Mouse (Mus musculus) lung, adult 2 months (tissue): ENCODE results near the gene Fosb.

Experiments used
- CTCF ChIP-seq: fragments of 200-500 bp; IDR thresholded peaks from 2 replicates; pipeline ENCODE4 v1.5.1; 2011; ENCODE audit warnings: mild to moderate bottlenecking, low read length, control low read depth; ENCODE audit not compliant: insufficient read depth
- POLR2A ChIP-seq: fragments of 200-500 bp; IDR thresholded peaks from 2 replicates; pipeline ENCODE4 v1.6.1; 2011; ENCODE audit warnings: low read depth, mild to moderate bottlenecking, control low read depth, low read length, borderline replicate concordance; ENCODE audit errors: extremely low read depth

DNA sequence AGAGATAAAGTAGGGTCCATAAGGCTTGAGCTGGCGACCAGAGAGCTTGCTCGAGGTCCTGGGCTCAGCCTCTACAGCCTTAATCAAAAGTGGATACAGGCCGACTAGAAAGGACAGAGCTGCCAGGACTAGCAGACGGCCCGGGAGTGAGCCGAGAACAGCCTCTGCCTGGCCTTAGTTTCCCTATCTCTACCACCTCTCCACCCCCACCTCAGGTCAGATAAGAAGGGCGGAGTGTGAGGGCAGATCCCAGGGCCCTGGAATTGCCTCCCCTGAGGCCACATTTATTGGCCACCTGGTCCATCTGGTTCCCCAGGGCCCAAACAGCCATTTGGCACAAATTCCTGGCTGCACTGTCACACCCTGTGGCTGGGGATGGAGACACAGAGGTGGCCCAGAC is 44.7 kb downstream of the Fosb start:
- no peak for TF ChIP-seq CTCF
- no peak for TF ChIP-seq POLR2A
